Mouse (Mus musculus) limb, embryonic 15.5 days (tissue): Measurements from ENCODE around the gene Hgd. TPM values are rescaled to one million over a fixed set of nuclear protein-coding genes. Genes with fewer than 3 reads are reported as not detected.
A peak's percentile ranks its signal among the peaks of the same experiment; 100 is the strongest.
"Not testable (repeated sequence)": the region's sequence is repeated elsewhere in the genome, so short reads cannot be mapped to it uniquely, and the experiment has no call there.

Source experiments
- ATAC-seq: fragments of 200-750 bp; cut with Nextera tagmentation; 2 replicates; pipeline ENCODE4 v1.8.0; 2017; ENCODE audit warnings: low read depth, moderate TSS enrichment; ENCODE audit not compliant: insufficient number of reproducible peaks, low FRiP score, low TSS enrichment
- H3K27ac ChIP-seq: fragments of 300-500 bp; sonication (generic); 2 replicates; pipeline ENCODE4 v1.5.1; 2015; ENCODE audit warnings: moderate library complexity, mild to moderate bottlenecking, inconsistent platforms
- H3K27me3 ChIP-seq: fragments of 300-500 bp; sonication (generic); 2 replicates; pipeline ENCODE4 v1.6.1; 2015; ENCODE audit warnings: inconsistent platforms
- H3K36me3 ChIP-seq: fragments of 300-500 bp; sonication (generic); 2 replicates; pipeline ENCODE4 v1.6.1; 2015; ENCODE audit warnings: inconsistent platforms
- H3K4me1 ChIP-seq: fragments of 300-500 bp; sonication (generic); 2 replicates; pipeline ENCODE4 v1.6.1; 2015; ENCODE audit warnings: inconsistent platforms
- H3K4me2 ChIP-seq: fragments of 300-500 bp; sonication (generic); 2 replicates; pipeline ENCODE4 v1.6.1; 2015; ENCODE audit warnings: mild to moderate bottlenecking, inconsistent platforms
- H3K4me3 ChIP-seq: fragments of 300-500 bp; sonication (generic); 2 replicates; pipeline ENCODE4 v1.5.1; 2015; ENCODE audit warnings: mild to moderate bottlenecking, inconsistent platforms
- H3K9ac ChIP-seq: fragments of 300-500 bp; sonication (generic); 2 replicates; pipeline ENCODE4 v1.6.1; 2015; ENCODE audit warnings: inconsistent platforms
- H3K9me3 ChIP-seq: fragments of 300-500 bp; sonication (generic); 2 replicates; pipeline ENCODE4 v1.6.1; 2016; ENCODE audit warnings: inconsistent platforms
- WGBS: fragments of 180-500 bp; shearing (Covaris S2); methylation state at CpG from one replicate; pipeline ENCODE4 v1.1.7; 2015; 5-methylcytosine and 5-hydroxymethylcytosine counted together
- polyA plus RNA-seq: library from polyadenylated mRNA; unstranded; fragments of >200 nt; fragmentation: Nextera tagmentation; extraction: Ambion mirVana; gene quantifications from 2 replicates; pipeline ENCODE4 v1.2.1, GENCODE M21; 2015

Hgd gene
- polyA plus RNA-seq, 1 experiment from 2014 or later = 0.38 TPM

DNA sequence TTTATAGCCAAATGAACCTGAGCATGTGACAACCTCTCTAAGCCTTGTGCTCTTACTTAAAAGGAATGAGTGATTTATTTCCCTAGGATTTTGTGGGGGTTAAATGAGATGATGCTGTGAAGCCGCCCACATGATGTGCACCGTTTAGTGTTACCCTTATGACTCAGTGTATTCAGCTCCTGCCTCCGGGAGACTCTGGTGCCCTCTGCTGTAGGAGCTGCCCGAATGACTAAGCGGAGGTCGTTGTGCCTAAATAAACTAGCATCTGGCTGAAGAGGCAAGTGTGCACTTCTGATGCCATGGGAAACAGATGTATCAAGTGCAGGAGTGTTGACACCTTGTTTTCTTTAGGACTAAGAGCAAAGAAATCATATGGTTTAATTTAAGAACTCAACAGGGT, 56.2 kb downstream of the Hgd start:
- H3K9me3 ChIP-seq = no peaks in the 10 kb centered on the region
- 51% methylated on average over 6 of the region's 6 CpGs for WGBS
- H3K4me3 ChIP-seq = no peak overlapping the region
- no peaks in the 10 kb centered on the region for H3K4me1 ChIP-seq
- no peak for ATAC-seq
- no peak overlapping the region for H3K4me2 ChIP-seq
- no peaks in the 10 kb centered on the region for H3K27me3 ChIP-seq
- H3K9ac ChIP-seq = no peak overlapping the region
- no peak overlapping the region for H3K27ac ChIP-seq
- no peaks in the 10 kb centered on the region for H3K36me3 ChIP-seq

DNA sequence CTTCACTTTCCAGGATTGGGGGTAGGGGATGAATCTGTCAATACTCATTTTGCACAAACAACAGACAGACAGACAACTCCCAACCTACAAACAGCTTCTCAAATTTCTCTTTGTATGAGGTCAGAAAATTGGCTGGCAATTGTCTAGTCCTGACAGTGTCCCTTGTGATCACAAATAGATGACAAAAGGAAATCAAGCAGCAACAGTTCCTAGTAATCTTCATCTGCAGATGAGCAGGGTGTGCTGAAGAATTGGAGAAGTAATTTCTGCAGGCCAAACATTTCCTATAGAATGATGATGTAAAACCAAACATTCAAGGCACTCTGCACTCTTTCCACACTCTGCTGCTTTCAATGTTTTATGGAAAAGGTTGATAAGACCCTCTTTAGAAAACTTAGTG, 57.8 kb downstream of the Hgd start:
- Histone ChIP-seq H3K4me2 (no peak overlapping the region), H3K4me3 (no peak overlapping the region), H3K27me3 (no peaks in the 10 kb centered on the region), H3K27ac (no peak overlapping the region), H3K4me1 (no peaks in the 10 kb centered on the region), H3K36me3 (no peaks in the 10 kb centered on the region), H3K9ac (no peak overlapping the region), H3K9me3 (no peaks in the 10 kb centered on the region)
- ATAC-seq = no peak

DNA sequence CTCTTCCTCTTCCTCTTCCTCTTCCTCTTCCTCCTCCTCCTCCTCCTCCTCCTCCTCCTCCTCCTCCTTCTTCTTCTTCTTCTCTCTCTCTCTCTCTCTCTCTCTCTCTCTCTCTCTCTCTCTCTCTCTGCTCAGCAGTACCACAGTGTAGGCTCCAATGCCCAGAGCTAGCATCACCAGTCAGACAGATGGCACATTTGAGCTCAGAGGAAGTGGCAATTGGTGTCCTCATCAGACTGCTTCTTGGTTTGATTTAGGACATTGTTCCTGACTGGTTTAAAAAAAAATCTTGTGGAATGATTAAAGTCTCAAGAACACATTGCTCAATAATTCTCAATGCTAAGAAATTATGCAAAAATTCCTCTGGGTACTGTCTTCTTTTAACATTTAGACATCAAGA, 60.6 kb downstream of the Hgd start:
- not testable (repeated sequence) for H3K9me3 ChIP-seq, H3K4me3 ChIP-seq, H3K9ac ChIP-seq, H3K4me1 ChIP-seq, ATAC-seq, H3K4me2 ChIP-seq, H3K27me3 ChIP-seq, H3K27ac ChIP-seq
- H3K36me3 ChIP-seq = peaks cover 14% of the 10 kb centered on the region

DNA sequence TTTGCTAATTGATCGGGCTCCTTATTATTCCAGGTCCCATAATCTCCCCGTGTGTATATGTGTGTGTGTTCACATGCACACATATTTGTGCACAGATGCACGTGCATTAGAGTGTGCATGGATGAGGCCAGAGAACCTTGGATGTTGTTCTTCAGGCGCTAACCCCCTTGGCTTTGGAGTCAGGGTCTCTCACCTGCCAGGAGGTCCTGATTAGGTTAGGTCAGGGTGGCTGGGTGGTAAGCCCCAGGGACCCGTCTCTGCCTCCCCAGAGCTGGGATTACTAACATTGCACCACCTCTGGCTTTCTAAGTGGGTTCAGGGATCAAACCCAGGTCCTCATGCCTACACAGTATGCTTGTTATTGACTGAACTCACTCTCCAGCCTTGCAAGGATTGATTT, 64.5 kb downstream of the Hgd start:
- no peak for ATAC-seq
- no peak overlapping the region for H3K4me2 ChIP-seq
- WGBS = 93% methylated on average over 5 of the region's 5 CpGs
- H3K9ac ChIP-seq = no peak overlapping the region
- H3K9me3 ChIP-seq = no peaks in the 10 kb centered on the region
- no peak overlapping the region for H3K27ac ChIP-seq
- H3K4me1 ChIP-seq = no peaks in the 10 kb centered on the region
- peaks cover 43% of the 10 kb centered on the region for H3K36me3 ChIP-seq
- no peaks in the 10 kb centered on the region for H3K27me3 ChIP-seq
- no peak overlapping the region for H3K4me3 ChIP-seq

DNA sequence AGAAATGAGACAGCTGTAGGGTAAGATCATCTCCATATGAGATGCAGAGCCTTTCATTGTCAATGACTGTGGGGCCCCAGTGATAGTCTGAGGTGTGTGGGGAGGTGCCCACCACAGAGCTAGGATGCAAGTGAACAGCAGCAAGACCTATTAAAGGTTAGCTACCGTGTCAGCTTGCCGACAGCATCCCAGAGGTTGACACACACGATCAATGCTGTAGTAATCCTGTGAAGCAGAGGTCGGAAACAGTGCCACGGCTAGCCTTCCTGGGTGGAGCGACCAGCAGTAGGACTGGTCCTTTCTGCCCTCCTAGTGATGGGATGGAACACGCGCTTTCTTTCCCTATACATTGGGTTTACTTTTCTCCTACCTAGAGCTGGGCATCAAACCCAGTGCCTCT, 65.3 kb downstream of the Hgd start:
- 92% methylated on average over 8 of the region's 8 CpGs for WGBS
- no peak for ATAC-seq

DNA sequence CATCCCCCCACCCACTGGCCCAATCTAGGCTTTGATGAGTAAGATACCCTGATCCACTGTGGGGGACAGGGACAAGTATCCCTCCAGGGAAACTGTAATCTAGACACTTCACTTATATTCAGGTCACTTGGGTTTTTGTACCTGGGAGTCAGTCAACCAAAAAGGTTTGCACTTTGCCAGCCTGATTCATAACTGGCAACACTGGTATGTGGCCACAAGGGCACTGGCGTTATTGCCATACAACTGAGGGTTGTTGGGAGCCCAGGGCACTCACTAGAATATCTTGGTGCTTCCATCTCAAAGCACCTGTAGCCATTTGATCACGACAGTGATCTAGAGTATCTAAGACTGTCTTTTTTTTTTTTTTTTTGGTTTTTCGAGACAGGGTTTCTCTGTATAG, 65.8 kb downstream of the Hgd start:
- peaks cover 43% of the 10 kb centered on the region for H3K36me3 ChIP-seq
- ATAC-seq = no peak

More for the DNA sequence above, 65.3 kb downstream of the Hgd start:
- no peak overlapping the region for H3K9ac ChIP-seq
- H3K4me2 ChIP-seq = no peak overlapping the region
- no peaks in the 10 kb centered on the region for H3K27me3 ChIP-seq
- no peaks in the 10 kb centered on the region for H3K9me3 ChIP-seq
- H3K4me1 ChIP-seq = no peaks in the 10 kb centered on the region
- H3K27ac ChIP-seq = no peak overlapping the region
- H3K36me3 ChIP-seq = peaks cover 43% of the 10 kb centered on the region
- no peak overlapping the region for H3K4me3 ChIP-seq

DNA sequence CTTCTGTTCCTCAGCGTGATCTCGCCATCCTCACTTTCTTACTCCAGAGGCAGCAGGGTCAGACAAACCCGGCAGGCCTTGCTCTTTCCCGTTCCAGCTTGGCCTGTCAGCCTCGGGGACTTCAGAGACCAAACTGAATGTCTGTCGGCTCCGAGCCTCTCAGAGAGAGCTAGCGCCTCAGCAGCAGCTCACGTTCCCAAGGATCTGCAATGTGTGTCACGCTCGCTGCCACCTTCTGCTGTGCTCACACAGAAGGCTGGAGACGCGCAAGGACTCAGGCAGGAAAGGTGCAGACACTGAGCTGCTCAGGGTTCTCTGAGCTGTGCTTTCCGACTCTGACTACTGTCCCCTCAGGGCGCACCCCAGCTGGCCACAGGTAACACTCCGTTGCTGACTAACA, 67.1 kb downstream of the Hgd start:
- 82% methylated on average over 16 of the region's 16 CpGs for WGBS
- peaks cover 43% of the 10 kb centered on the region for H3K36me3 ChIP-seq
- ATAC-seq = no peak

More for the DNA sequence above, 65.8 kb downstream of the Hgd start:
- no peak overlapping the region for H3K4me2 ChIP-seq
- H3K27me3 ChIP-seq = no peaks in the 10 kb centered on the region
- no peak overlapping the region for H3K4me3 ChIP-seq
- H3K9ac ChIP-seq = no peak overlapping the region
- H3K4me1 ChIP-seq = no peaks in the 10 kb centered on the region
- WGBS = 85% methylated on average over 3 of the region's 3 CpGs
- no peak overlapping the region for H3K27ac ChIP-seq
- H3K9me3 ChIP-seq = no peaks in the 10 kb centered on the region

DNA sequence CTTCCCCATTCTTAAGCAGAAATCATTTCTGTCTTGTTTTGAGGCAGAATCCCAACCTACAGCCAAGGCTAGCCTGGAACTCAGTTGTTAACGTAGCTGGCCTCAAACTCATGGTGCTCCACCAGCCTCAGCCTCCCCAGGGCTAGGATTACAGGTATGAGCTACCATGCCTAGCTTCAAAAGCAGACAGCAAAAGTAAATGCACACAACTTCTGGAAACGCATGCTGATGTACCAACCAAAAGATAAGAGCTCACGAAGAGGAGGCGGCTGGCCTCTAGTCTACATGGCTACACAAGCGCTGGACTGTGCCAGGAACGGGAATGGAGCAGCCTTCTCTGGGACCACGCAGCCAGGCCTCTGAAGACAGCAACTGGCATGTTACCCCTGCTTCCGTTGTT, 68.0 kb downstream of the Hgd start:
- no peak overlapping the region for H3K27ac ChIP-seq
- H3K4me1 ChIP-seq = peaks cover 7% of the 10 kb centered on the region
- H3K36me3 ChIP-seq = peaks cover 43% of the 10 kb centered on the region
- WGBS = 89% methylated on average over 8 of the region's 8 CpGs
- H3K9me3 ChIP-seq = no peaks in the 10 kb centered on the region
- H3K4me3 ChIP-seq = no peak overlapping the region
- ATAC-seq = no peak
- H3K4me2 ChIP-seq = no peak overlapping the region
- no peaks in the 10 kb centered on the region for H3K27me3 ChIP-seq
- no peak overlapping the region for H3K9ac ChIP-seq

More for the DNA sequence above, 67.1 kb downstream of the Hgd start:
- no peaks in the 10 kb centered on the region for H3K27me3 ChIP-seq
- H3K27ac ChIP-seq = no peak overlapping the region
- H3K4me1 ChIP-seq = no peaks in the 10 kb centered on the region
- no peak overlapping the region for H3K4me2 ChIP-seq
- H3K9me3 ChIP-seq = no peaks in the 10 kb centered on the region
- H3K9ac ChIP-seq = no peak overlapping the region
- H3K4me3 ChIP-seq = no peak overlapping the region

DNA sequence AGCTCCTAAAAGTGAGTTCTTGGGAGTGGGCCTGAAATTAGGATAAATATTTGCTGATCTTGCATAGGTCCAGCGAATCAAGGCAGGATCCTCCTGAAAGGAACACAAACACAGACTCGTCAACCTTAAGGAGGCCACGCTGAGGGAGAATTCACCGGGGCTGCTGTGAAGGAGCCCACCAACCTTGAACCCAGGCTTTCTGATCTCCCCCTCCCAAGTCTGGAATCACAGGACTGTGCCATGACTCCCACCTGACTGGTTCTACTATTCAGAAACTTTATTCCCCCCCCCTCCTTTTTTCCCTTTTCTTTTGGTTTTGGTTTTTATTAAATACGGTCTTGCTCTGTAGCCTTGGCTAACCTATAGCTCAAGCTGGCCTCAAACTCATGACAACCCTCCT, 69.1 kb downstream of the Hgd start:
- Histone ChIP-seq H3K9ac (no peak overlapping the region), H3K9me3 (no peaks in the 10 kb centered on the region), H3K27ac (no peak overlapping the region), H3K4me3 (no peak overlapping the region), H3K4me2 (no peak overlapping the region), H3K27me3 (no peaks in the 10 kb centered on the region), H3K4me1 (peaks cover 9% of the 10 kb centered on the region), H3K36me3 (peaks cover 42% of the 10 kb centered on the region)
- WGBS = 87% methylated on average over 5 of the region's 5 CpGs
- no peak for ATAC-seq

DNA sequence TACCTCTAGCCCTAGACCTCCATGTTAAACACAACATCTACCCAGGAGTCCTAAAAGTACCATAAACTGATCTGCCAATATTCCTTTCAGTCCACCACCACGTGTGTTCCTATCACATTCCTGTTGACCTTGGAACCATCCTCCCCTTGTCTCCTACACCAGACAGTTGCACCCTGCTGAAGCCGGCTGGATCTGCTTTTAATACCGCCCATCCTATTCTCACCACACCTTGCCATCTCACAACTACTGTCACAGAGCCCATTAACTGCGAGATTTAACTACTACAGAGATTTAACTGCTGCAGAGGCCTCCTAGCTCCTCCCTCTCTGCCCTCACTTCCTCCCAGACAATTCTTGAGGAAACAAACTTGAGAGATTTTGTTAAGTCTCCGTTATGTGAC, 71.5 kb downstream of the Hgd start:
- H3K4me1 ChIP-seq = peaks cover 11% of the 10 kb centered on the region
- no peak overlapping the region for H3K4me3 ChIP-seq
- no peak for ATAC-seq
- peaks cover 20% of the 10 kb centered on the region for H3K36me3 ChIP-seq
- H3K27me3 ChIP-seq = no peaks in the 10 kb centered on the region
- WGBS = 84% methylated on average over 5 of the region's 5 CpGs
- no peak overlapping the region for H3K4me2 ChIP-seq
- no peaks in the 10 kb centered on the region for H3K9me3 ChIP-seq
- H3K9ac ChIP-seq = no peak overlapping the region
- no peak overlapping the region for H3K27ac ChIP-seq

DNA sequence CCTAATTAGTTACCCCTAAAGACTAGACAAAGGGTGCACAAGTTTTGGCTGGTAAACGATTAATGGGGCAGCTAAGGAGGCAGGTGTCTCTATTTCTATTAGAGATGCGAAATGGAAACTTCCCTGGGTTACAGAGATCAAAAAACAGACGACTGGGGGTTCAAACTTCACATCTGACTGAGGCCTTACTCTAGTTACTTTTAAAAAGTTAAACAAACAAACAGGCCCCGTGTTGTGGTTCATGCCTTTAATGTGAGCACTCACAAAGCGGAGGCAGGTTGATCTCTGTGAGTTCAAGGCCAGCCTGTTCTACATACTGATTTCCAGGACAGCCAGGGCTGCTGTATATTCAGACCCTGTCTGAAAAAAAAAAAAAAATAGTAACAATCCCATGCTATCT, 72.7 kb downstream of the Hgd start:
- Histone ChIP-seq H3K4me2 (no peak overlapping the region), H3K4me3 (no peak overlapping the region)
- WGBS = 80% methylated on average over 5 of the region's 5 CpGs

DNA sequence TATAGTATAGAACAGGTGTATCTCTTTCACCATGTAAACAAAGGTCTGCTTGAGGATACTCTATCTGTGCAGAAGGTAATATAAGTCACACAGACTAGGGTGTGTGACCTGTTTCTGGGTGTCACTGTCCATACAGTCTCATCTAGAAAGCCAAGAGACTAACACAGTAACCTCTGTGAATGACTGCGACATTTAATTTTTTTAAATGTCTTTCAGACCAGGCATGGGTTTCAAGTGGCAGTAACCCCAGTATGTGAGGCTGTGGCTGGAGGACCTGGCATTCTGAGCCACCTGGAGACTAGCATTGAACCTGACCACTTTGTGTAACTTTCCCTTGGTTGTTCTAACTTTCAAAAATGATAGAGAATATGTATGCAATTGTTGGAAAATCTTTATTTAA, 73.1 kb downstream of the Hgd start:
- WGBS = 74% methylated on average over 1 of the region's 1 CpGs
- Histone ChIP-seq H3K4me2 (peak overlapping the region; percentile 58), H3K27me3 (no peaks in the 10 kb centered on the region), H3K9ac (no peak overlapping the region), H3K36me3 (peaks cover 4% of the 10 kb centered on the region), H3K27ac (no peak overlapping the region), H3K4me3 (peak overlapping the region; percentile 65), H3K9me3 (no peaks in the 10 kb centered on the region), H3K4me1 (peaks cover 11% of the 10 kb centered on the region)
- no peak for ATAC-seq

More for the DNA sequence above, 72.7 kb downstream of the Hgd start:
- Histone ChIP-seq H3K27me3 (no peaks in the 10 kb centered on the region), H3K27ac (no peak overlapping the region), H3K4me1 (peaks cover 11% of the 10 kb centered on the region), H3K9me3 (no peaks in the 10 kb centered on the region), H3K9ac (no peak overlapping the region), H3K36me3 (peaks cover 8% of the 10 kb centered on the region)
- ATAC-seq = no peak
